35 mouse cellular contexts compared by ENCODE assay signal in the genomic region with DNA sequence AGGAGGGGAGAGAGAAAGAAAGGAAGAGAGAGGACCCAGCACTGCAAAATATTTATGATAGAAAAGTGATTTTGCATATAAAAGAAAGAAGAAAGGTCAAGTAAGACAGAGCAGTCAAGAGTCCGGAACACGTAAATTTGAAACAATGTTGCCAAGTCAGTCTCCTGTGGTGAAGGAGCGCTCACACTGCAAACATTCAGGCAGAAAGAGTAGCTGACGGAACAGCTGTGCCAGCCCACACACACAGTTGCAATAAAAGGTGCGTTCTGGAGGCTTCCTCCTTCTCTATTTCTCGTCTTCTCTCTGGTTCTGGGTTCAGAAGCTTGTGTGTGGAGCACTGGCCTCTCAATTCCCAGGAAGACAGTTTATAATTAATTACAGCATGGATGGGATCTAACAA. TPM values are rescaled to one million over a fixed set of nuclear protein-coding genes. Genes with fewer than 3 reads are reported as not detected.
A peak's percentile ranks its signal among the peaks of the same experiment; 100 is the strongest.
DNase-seq lines count a peak whose midpoint lies in the region; ATAC-seq and TF ChIP-seq lines count a peak whose summit lies in the region.
"Had no signal": no experiment of that assay in that cellular context is flagged by ENCODE, and none has a peak within 500 bp of the region (broad histone marks: within the 10 kb centered on the region; RNA-seq: fewer than 3 reads in every experiment).

No protein-coding gene starts in this region.

- TF ChIP-seq POLR2A in kidney, adult 2 months (IDR thresholded peaks at IDR 0.05; ENCODE audit: low read depth, low read length): no peak
- TF ChIP-seq POLR2A in myocyte (IDR thresholded peaks at IDR 0.05; ENCODE audit: insufficient read length, low read depth): no peak

- DNase-seq in CD4-positive, CD25-positive, alpha-beta regulatory T cell, adult 2 months (ENCODE audit: low read depth, low spot score): peak; percentile 14
- DNase-seq in kidney, adult 2 months: no peak
- DNase-seq in kidney, adult 8-10 months: no peak
- peak; percentile 77 for DNase-seq in testis, postnatal 14 days (ENCODE audit: low spot score)
- DNase-seq in testis, postnatal 10 days (ENCODE audit: low spot score): no peak
- DNase-seq in left cerebral cortex, adult 2 months (ENCODE audit: extremely low spot score in 1 of 2, low spot score in 2 of 2): no peak
- DNase-seq: adrenal gland, postnatal 25 days; cerebellum, adult 18-20 months; cerebellum, postnatal 10 days; gastrocnemius, adult 2 months; kidney, postnatal 25 days; right cerebral cortex, postnatal 14 days; thymus, adult 18-20 months; thymus, postnatal 25 days had no signal

- peaks cover 7% of the 10 kb centered on the region; the same call in 1 of the 2 replicates for H3K4me1 ChIP-seq in kidney, adult 2 months (ENCODE audit: control insufficient read depth, insufficient read depth, low read length)
- H3K4me1 ChIP-seq: heart, embryonic 15.5 days; hindbrain, embryonic 12.5 days; lung, embryonic 15.5 days; stomach, embryonic 15.5 days had no signal

- TF ChIP-seq CTCF in kidney, adult 2 months (conservative IDR thresholded peaks at IDR 0.05; ENCODE audit: insufficient read depth, insufficient read length, low read depth, low read length): no peak
- no peak for TF ChIP-seq CTCF in left cerebral cortex, adult 2 months (IDR thresholded peaks at IDR 0.05)

- H3K4me3 ChIP-seq in kidney, adult 2 months (ENCODE audit: insufficient read depth, low read depth, low read length): no peak overlapping the region
- H3K4me3 ChIP-seq in myocyte: no peak overlapping the region
- no peak overlapping the region for H3K4me3 ChIP-seq in left cerebral cortex, adult 2 months
- H3K4me3 ChIP-seq: gastrocnemius, adult 2 months; heart, embryonic 15.5 days; hindbrain, embryonic 12.5 days; kidney, embryonic 15.5 days; limb, embryonic 13.5 days; lung, embryonic 15.5 days; neural tube, embryonic 12.5 days; stomach, embryonic 15.5 days had no signal

- H3ac ChIP-seq in myocyte (ENCODE audit: control insufficient read depth, insufficient read length): no peak overlapping the region

- H3K79me2 ChIP-seq in myocyte (ENCODE audit: control insufficient read depth, insufficient read depth): no peaks in the 10 kb centered on the region

- intact Hi-C loops in left cerebral cortex, adult 2 months (cut with DNase I): no loop called here

- 56% methylated on average over 6 of the region's 6 CpGs for WGBS in kidney, adult 2 months

- peak overlapping the region; percentile 38 for H3K4me2 ChIP-seq in myocyte (ENCODE audit: low read depth)
- H3K4me2 ChIP-seq: heart, embryonic 15.5 days; hindbrain, embryonic 12.5 days; kidney, embryonic 15.5 days; limb, embryonic 13.5 days; liver, embryonic 11.5 days; lung, embryonic 15.5 days; midbrain, embryonic 11.5 days; neural tube, embryonic 12.5 days; stomach, embryonic 15.5 days had no signal

- no peak for ATAC-seq in CD4-positive, CD25-positive, alpha-beta regulatory T cell, adult 4 months
- ATAC-seq: forebrain, embryonic 14.5 days; intestine, postnatal 0 days; midbrain, embryonic 16.5 days; Patski had no signal

- H3K36me3 ChIP-seq in kidney, adult 2 months (ENCODE audit: control insufficient read depth, insufficient read depth, low read length): no peaks in the 10 kb centered on the region
- no peaks in the 10 kb centered on the region for H3K36me3 ChIP-seq in myocyte (ENCODE audit: control insufficient read depth, insufficient read depth)
- H3K36me3 ChIP-seq: G1E; heart, embryonic 15.5 days; hindbrain, embryonic 12.5 days; kidney, embryonic 15.5 days; limb, embryonic 13.5 days; lung, embryonic 15.5 days; neural tube, embryonic 12.5 days; stomach, embryonic 15.5 days had no signal

- H3K27ac ChIP-seq in kidney, adult 2 months (ENCODE audit: insufficient read depth, low read depth, low read length): peak overlapping the region; percentile 51; the same call in 1 of the 2 replicates
- no peak overlapping the region for H3K27ac ChIP-seq in left cerebral cortex, adult 2 months
- H3K27ac ChIP-seq: gastrocnemius, adult 2 months; heart, embryonic 15.5 days; hindbrain, embryonic 12.5 days; kidney, embryonic 15.5 days; limb, embryonic 13.5 days; lung, embryonic 15.5 days; neural tube, embryonic 12.5 days; stomach, embryonic 15.5 days had no signal

- H3K27me3 ChIP-seq in kidney, adult 2 months (replicated peaks; ENCODE audit: control insufficient read depth, insufficient read depth, low read length): no peaks in the 10 kb centered on the region
- no peaks in the 10 kb centered on the region for H3K27me3 ChIP-seq in myocyte (ENCODE audit: control insufficient read depth, insufficient read depth, insufficient read length)
- H3K27me3 ChIP-seq: hindbrain, embryonic 12.5 days; kidney, embryonic 15.5 days; limb, embryonic 13.5 days; neural tube, embryonic 12.5 days; Patski; stomach, embryonic 15.5 days had no signal

TF ChIP-seq in myocyte, 11 proteins besides CTCF, POLR2A, EP300 and RAD21:
- TF ChIP-seq MYOG (IDR thresholded peaks at IDR 0.05; ENCODE audit: control insufficient read depth in 1 of 3, insufficient read depth in 1 of 3, insufficient read length in 2 of 3, low read depth in 2 of 3): peak; percentile 29 to 85 (median 59)
- TF ChIP-seq REST (IDR thresholded peaks at IDR 0.05; ENCODE audit: insufficient read depth, insufficient read length): no peak
- 0 out of 2 replicates have a peak, but pooled peaks have one; percentile 12 for TF ChIP-seq CEBPB (IDR thresholded peaks at IDR 0.05; ENCODE audit: insufficient read depth, poor library complexity, severe bottlenecking)
- no peak for TF ChIP-seq TCF3 (IDR thresholded peaks at IDR 0.05; ENCODE audit: insufficient read length, low read depth)
- TF ChIP-seq TCF12 (IDR thresholded peaks at IDR 0.05; ENCODE audit: insufficient read depth, poor library complexity, severe bottlenecking): no peak
- TF ChIP-seq MYOD1 (IDR thresholded peaks at IDR 0.05; ENCODE audit: control insufficient read depth in 1 of 3, insufficient read length in 2 of 3, low read depth in 2 of 3): peak in 2 of 3 experiments; percentile 87 to 92

RNA-seq across cellular contexts. Expression of gene Ermp1, which starts 6.9 kb away (rescaled TPM):
- 10 to 100 TPM; 11.8 to 15.7 TPM for polyA plus RNA-seq in CD4-positive, CD25-positive, alpha-beta regulatory T cell, adult 4 months (2017; shearing (Covaris generic))
- 23.9 and 31.5 TPM in 2 replicates for polyA plus RNA-seq in kidney, adult 2 months (2012; rRNA removed)
- 7.4 TPM for polyA plus RNA-seq in myocyte (2012; fragmentation: generic; extraction: Trizol)
- total RNA-seq in left cerebral cortex, adult 2 months (2021): 10 to 100 TPM; 33.7 to 34.1 TPM

RNA-seq across cellular contexts. Expression of gene Mlana, which starts 42.5 kb away (rescaled TPM):
- polyA plus RNA-seq in CD4-positive, CD25-positive, alpha-beta regulatory T cell, adult 4 months (2017; shearing (Covaris generic)): not detected
- not detected in 2 replicates for polyA plus RNA-seq in kidney, adult 2 months (2012; rRNA removed)
- polyA plus RNA-seq in myocyte (2012; fragmentation: generic; extraction: Trizol): not detected
- total RNA-seq in left cerebral cortex, adult 2 months (2021): under 1 TPM; 0.50 to 0.84 TPM
- total RNA-seq: adrenal gland, adult 18-20 months; adrenal gland, postnatal 25 days; common myeloid progenitor, adult 5-6 weeks; G1E; gastrocnemius, adult 2 months; megakaryocyte progenitor cell, adult 5-6 weeks had no signal
- polyA plus RNA-seq: forebrain, embryonic 14.5 days; G1E; gonadal fat pad, adult 2 months; hindbrain, embryonic 12.5 days; kidney, embryonic 15.5 days; liver, embryonic 11.5 days; liver, embryonic 16.5 days; lung, embryonic 15.5 days; midbrain, embryonic 16.5 days; neural tube, embryonic 12.5 days; stomach, embryonic 15.5 days had no signal

Comparison
In these comparisons a context has a peak if more than half of its experiments do, and no peak if none do; other contexts are left out.
1. DNase-seq: peak in CD4-positive, CD25-positive, alpha-beta regulatory T cell, adult 2 months (single experiment) and testis, postnatal 14 days (single experiment); none in kidney, adult 2 months (single experiment), kidney, adult 8-10 months (0 of 2), testis, postnatal 10 days (single experiment) and left cerebral cortex, adult 2 months (0 of 2).